Mouse (Mus musculus) neutrophil, adult 59 days (primary cell): ENCODE measurements around the gene Kifap3. TPM values are rescaled to one million over a fixed set of nuclear protein-coding genes. Genes with fewer than 3 reads are reported as not detected.

Source experiments
- total RNA-seq, 2 experiments: library from RNA; stranded (reverse); gene quantifications; 1 replicate in 1 of 2; 2 replicates in 1 of 2; pipeline ENCODE4 v1.2.4; 2023

Kifap3 gene
- 1 to 10 TPM; 3.0 to 3.6 TPM for total RNA-seq

GRCm38 (mm10) chr1:163779336-163780115, at the start of gene Kifap3:
TSS of gene Kifap3 (plus strand) at chr1:163779583.

GRCm38 (mm10) chr1:163928846-163929245, 149.5 kb downstream of the Kifap3 start, which contains the start of gene Scyl3:
TSS of gene Scyl3 (plus strand) at chr1:163929100.

Other genes with a start within 250 kb of the Kifap3 start
- not detected for gene Mettl11b, start 54.4 kb upstream of the Kifap3 start, total RNA-seq
- gene Scyl3, start 149.5 kb downstream of the Kifap3 start, total RNA-seq, result 10 to 100 TPM; 23.3 to 23.5 TPM
- gene BC055324, start 215.2 kb downstream of the Kifap3 start, total RNA-seq, result 10 to 100 TPM in 1 of 2 experiments, 1 to 10 TPM in 1; 7.1 to 10.1 TPM
- gene Mettl18, start 215.3 kb downstream of the Kifap3 start, total RNA-seq, result 1 to 10 TPM; 1.9 to 3.6 TPM